Mouse (Mus musculus) midbrain, embryonic 14.5 days (tissue): ENCODE data around the gene Olfr1427. TPM values are rescaled to one million over a fixed set of nuclear protein-coding genes. Genes with fewer than 3 reads are reported as not detected.

Experiments used
- ATAC-seq: fragments of 200-750 bp; cut with Nextera tagmentation; 2 replicates; pipeline ENCODE4 v1.8.0; 2017; ENCODE audit warnings: moderate number of reproducible peaks, moderate library complexity; ENCODE audit not compliant: low FRiP score, low TSS enrichment
- DNase-seq: peaks from one replicate; pipeline ENCODE4 v3.0.0-alpha.2; 2015
- H3K27ac ChIP-seq: fragments of 300-500 bp; sonication (generic); replicated peaks from 2 replicates; pipeline ENCODE4 v1.5.1; 2014; ENCODE audit warnings: mild to moderate bottlenecking, low read depth, low read length, moderate library complexity
- H3K27me3 ChIP-seq: fragments of 300-500 bp; sonication (generic); 2 replicates; pipeline ENCODE4 v1.6.1; 2014; ENCODE audit warnings: low read length, control low read depth, mixed read lengths; ENCODE audit not compliant: control insufficient read depth, insufficient read depth
- H3K36me3 ChIP-seq: fragments of 300-500 bp; sonication (generic); 2 replicates; pipeline ENCODE4 v1.6.1; 2014; ENCODE audit warnings: low read length, control low read depth; ENCODE audit not compliant: control insufficient read depth, insufficient read depth
- H3K4me1 ChIP-seq: fragments of 300-500 bp; sonication (generic); 2 replicates; pipeline ENCODE4 v1.6.1; 2014; ENCODE audit warnings: mild to moderate bottlenecking, antibody characterized with exemption, low read length, control low read depth; ENCODE audit not compliant: control insufficient read depth, insufficient read depth
- H3K4me2 ChIP-seq: fragments of 300-500 bp; sonication (generic); 2 replicates; pipeline ENCODE4 v1.6.1; 2014; ENCODE audit warnings: mild to moderate bottlenecking, low read length, moderate library complexity
- H3K4me3 ChIP-seq: fragments of 300-500 bp; sonication (generic); replicated peaks from 2 replicates; pipeline ENCODE4 v1.5.1; 2014; ENCODE audit warnings: low read depth, low read length
- H3K9ac ChIP-seq: fragments of 300-500 bp; sonication (generic); replicated peaks from 2 replicates; pipeline ENCODE4 v1.6.1; 2014; ENCODE audit warnings: mild to moderate bottlenecking, low read length, moderate library complexity
- H3K9me3 ChIP-seq: fragments of 300-500 bp; sonication (generic); 2 replicates; pipeline ENCODE4 v1.6.1; 2016; ENCODE audit warnings: low read length, control low read depth, mixed read lengths; ENCODE audit not compliant: control insufficient read depth
- WGBS: fragments of 180-500 bp; shearing (Covaris S2); extraction: QIAGEN DNeasy Blood & Tissue Kit; methylation state at CpG from one replicate; pipeline ENCODE4 v1.1.7; 2014; 5-methylcytosine and 5-hydroxymethylcytosine counted together
- polyA plus RNA-seq: library from polyadenylated mRNA; unstranded; fragments of >200 nt; fragmentation: Nextera tagmentation; extraction: Ambion mirVana; gene quantifications from 2 replicates; pipeline ENCODE4 v1.2.1, GENCODE M21; 2014

The Olfr1427 gene
- polyA plus RNA-seq = not detected in 2 replicates

GRCm38 (mm10) chr19:12103234-12103633, at the start of gene Olfr1427:
Olfr1427 (minus strand) TSS chr19:12103334.
- Histone ChIP-seq H3K4me3 (no peak within 1 kb of the TSS), H3K9ac (no peak within 1 kb of the TSS), H3K27me3 (no peaks in the 10 kb centered on the region), H3K4me2 (no peak within 1 kb of the TSS), H3K27ac (no peak within 1 kb of the TSS), H3K36me3 (no peaks in the 10 kb centered on the region), H3K9me3 (no peaks in the 10 kb centered on the region), H3K4me1 (no peaks in the 10 kb centered on the region)
- DNase-seq = no peak
- ATAC-seq = no peak
- WGBS = 99% methylated on average over 2 of the region's 2 CpGs

- H3K36me3 ChIP-seq = no peaks in the 10 kb centered on the region
- H3K4me2 ChIP-seq = no peak overlapping the region
- no peaks in the 10 kb centered on the region for H3K4me1 ChIP-seq
- H3K9ac ChIP-seq = no peak overlapping the region
- no peak for ATAC-seq
- H3K4me3 ChIP-seq = no peak overlapping the region
- no peaks in the 10 kb centered on the region for H3K27me3 ChIP-seq
- no peak overlapping the region for H3K27ac ChIP-seq
- H3K9me3 ChIP-seq = no peaks in the 10 kb centered on the region
- DNase-seq = no peak
- 93% methylated on average over 3 of the region's 3 CpGs for WGBS
These were observed 42.3 kb upstream of the Olfr1427 start for GRCm38 (mm10) chr19:12145452-12145851.

DNA sequence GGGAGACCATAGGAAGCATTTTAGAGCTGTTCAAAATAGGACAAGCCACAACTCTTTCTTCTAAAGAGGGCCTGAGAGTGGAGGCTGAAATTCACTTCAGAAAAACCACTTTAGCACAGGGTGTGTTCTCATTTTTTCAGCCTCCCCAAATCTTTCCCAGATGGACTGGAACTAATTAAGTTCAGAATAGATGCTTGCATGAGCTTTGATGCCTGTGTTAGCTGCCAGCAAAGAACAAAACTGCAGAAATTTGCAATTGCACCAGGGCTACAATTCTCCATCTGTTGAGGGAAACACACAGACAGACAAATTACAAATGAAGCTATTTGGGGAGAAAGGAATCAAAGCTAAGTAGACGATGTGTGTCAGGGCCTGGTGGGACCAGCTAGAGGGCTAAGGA, 40.2 kb upstream of the Olfr1427 start:
- Histone ChIP-seq H3K27ac (no peak overlapping the region), H3K4me3 (no peak overlapping the region), H3K9ac (no peak overlapping the region), H3K4me2 (no peak overlapping the region), H3K9me3 (no peaks in the 10 kb centered on the region), H3K27me3 (no peaks in the 10 kb centered on the region), H3K36me3 (no peaks in the 10 kb centered on the region), H3K4me1 (no peaks in the 10 kb centered on the region)
- 29% methylated on average over 1 of the region's 1 CpGs for WGBS
- peak; percentile 3 for DNase-seq
- no peak for ATAC-seq

DNA sequence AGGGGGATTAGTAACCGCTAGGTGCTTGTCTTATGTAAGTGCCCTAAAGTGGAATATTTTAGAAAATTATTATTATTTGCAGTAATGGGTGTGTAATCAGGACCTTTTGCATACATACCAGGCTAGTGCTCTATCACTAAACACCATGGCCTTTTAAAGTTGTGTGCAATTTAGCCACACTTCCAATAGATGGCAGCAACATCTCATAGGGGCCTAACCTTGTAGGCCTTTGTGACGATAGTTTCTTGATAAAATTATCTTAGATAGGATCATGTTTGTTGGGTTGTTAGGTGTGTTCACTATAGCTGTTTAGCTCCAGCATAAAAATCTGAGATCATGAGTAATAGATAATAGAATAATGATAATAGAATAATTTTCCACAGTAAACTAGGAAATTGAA, 31.2 kb upstream of the Olfr1427 start:
- H3K27ac ChIP-seq = no peak overlapping the region
- H3K4me3 ChIP-seq = no peak overlapping the region
- ATAC-seq (no peak), DNase-seq (peak; percentile 57)
- no peak overlapping the region for H3K4me2 ChIP-seq
- H3K9me3 ChIP-seq = no peaks in the 10 kb centered on the region
- 33% methylated on average over 2 of the region's 2 CpGs for WGBS
- H3K36me3 ChIP-seq = no peaks in the 10 kb centered on the region
- no peak overlapping the region for H3K9ac ChIP-seq
- no peaks in the 10 kb centered on the region for H3K27me3 ChIP-seq
- H3K4me1 ChIP-seq = no peaks in the 10 kb centered on the region

- Histone ChIP-seq H3K4me1 (no peaks in the 10 kb centered on the region), H3K4me2 (no peak within 1 kb of the TSS), H3K9ac (no peak within 1 kb of the TSS), H3K27me3 (no peaks in the 10 kb centered on the region), H3K9me3 (no peaks in the 10 kb centered on the region), H3K36me3 (no peaks in the 10 kb centered on the region), H3K27ac (no peak within 1 kb of the TSS), H3K4me3 (no peak within 1 kb of the TSS)
- DNase-seq = no peak
- no peak for ATAC-seq
- 85% methylated on average over 3 of the region's 3 CpGs for WGBS
These were observed 20.0 kb upstream of the Olfr1427 start, which contains the start of gene Olfr76 for GRCm38 (mm10) chr19:12123103-12123502. Olfr76 (minus strand) TSS chr19:12123203.

DNA sequence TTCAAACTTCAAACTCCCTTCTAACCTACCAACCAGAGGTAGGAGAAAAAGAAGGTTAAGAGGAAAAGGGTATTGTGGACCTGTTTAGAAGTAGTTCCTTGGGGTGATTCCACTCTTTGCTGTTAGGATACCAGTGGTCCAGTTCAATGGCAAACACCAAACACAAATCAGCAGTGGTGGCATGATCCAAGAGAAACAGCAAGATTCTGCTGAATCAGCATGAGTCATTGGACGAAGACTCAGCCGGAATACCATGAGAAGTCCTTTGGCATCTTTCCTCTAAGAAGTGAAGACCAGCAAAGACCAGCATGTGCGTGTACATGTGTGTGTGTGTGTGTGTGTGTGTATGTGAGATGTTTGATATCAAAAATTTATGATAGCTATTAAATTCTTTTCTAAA, 13.3 kb upstream of the Olfr1427 start:
- Histone ChIP-seq H3K36me3 (no peaks in the 10 kb centered on the region), H3K27me3 (no peaks in the 10 kb centered on the region), H3K4me3 (no peak overlapping the region), H3K9me3 (no peaks in the 10 kb centered on the region), H3K4me2 (no peak overlapping the region), H3K9ac (no peak overlapping the region), H3K27ac (no peak overlapping the region), H3K4me1 (no peaks in the 10 kb centered on the region)
- ATAC-seq (no peak), DNase-seq (no peak)
- 86% methylated on average over 3 of the region's 3 CpGs for WGBS

DNA sequence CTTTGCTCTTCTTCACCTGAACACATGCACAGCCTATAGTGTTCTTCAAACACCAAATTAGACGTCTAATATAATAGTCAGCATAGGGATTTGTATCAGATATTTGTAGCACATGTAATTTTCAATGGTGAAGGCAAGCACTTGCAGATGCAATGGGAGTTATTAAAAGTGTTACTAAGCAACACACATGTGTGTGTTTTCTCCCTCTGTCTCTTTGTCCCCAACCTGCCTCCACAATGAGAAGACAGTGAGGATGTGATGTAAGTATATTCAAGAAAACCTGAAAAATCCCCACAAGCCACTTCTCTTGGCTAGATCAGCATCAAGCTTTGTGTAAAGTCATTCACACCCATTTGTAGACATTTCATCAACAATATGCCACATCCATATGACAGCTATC, 12.7 kb upstream of the Olfr1427 start, which contains the start of gene Olfr1428:
Gene Olfr1428, minus strand, starts transcription at position 101 of the 400 bp plus-strand sequence.
- ATAC-seq = no peak
- Histone ChIP-seq H3K4me1 (no peaks in the 10 kb centered on the region), H3K9ac (no peak within 1 kb of the TSS), H3K9me3 (no peaks in the 10 kb centered on the region), H3K27me3 (no peaks in the 10 kb centered on the region), H3K4me3 (no peak within 1 kb of the TSS), H3K36me3 (no peaks in the 10 kb centered on the region), H3K27ac (no peak within 1 kb of the TSS), H3K4me2 (no peak within 1 kb of the TSS)
- DNase-seq = no peak
- WGBS = 78% methylated on average over 1 of the region's 1 CpGs

- Histone ChIP-seq H3K4me1 (no peaks in the 10 kb centered on the region), H3K4me2 (no peak overlapping the region), H3K36me3 (no peaks in the 10 kb centered on the region), H3K9ac (no peak overlapping the region), H3K27ac (no peak overlapping the region), H3K27me3 (no peaks in the 10 kb centered on the region), H3K4me3 (no peak overlapping the region), H3K9me3 (no peaks in the 10 kb centered on the region)
- DNase-seq = no peak
- WGBS = 64% methylated on average over 1 of the region's 1 CpGs
- ATAC-seq = no peak
These were observed 10.7 kb upstream of the Olfr1427 start for GRCm38 (mm10) chr19:12113807-12114206.

GRCm38 (mm10) chr19:12104541-12104940, 1.4 kb upstream of the Olfr1427 start:
- WGBS = 76% methylated on average over 1 of the region's 1 CpGs
- no peak overlapping the region for H3K27ac ChIP-seq
- no peak overlapping the region for H3K4me2 ChIP-seq
- no peaks in the 10 kb centered on the region for H3K36me3 ChIP-seq
- ATAC-seq (no peak), DNase-seq (no peak)
- H3K27me3 ChIP-seq = no peaks in the 10 kb centered on the region
- no peak overlapping the region for H3K9ac ChIP-seq
- H3K4me1 ChIP-seq = no peaks in the 10 kb centered on the region
- H3K4me3 ChIP-seq = no peak overlapping the region
- no peaks in the 10 kb centered on the region for H3K9me3 ChIP-seq
